Mouse (Mus musculus) cerebellum, postnatal 14 days (tissue): ENCODE data around the gene Tnfsf18.

ENCODE experiments used
- DNase-seq, 2 experiments: peaks; one replicate each; pipeline ENCODE4 v3.0.0; 2021; ENCODE audit warnings: mixed read lengths in 2 of 2

The Tnfsf18 gene

GRCm38 (mm10) chr1:161494343-161494742, at the start of gene Tnfsf18:
Tnfsf18 (plus strand) TSS chr1:161494655.
- DNase-seq: peak; percentile 82 to 83

GRCm38 (mm10) chr1:161444858-161445257, 49.6 kb upstream of the Tnfsf18 start:
- no peak for DNase-seq

- no peak for DNase-seq
These were observed 42.7 kb upstream of the Tnfsf18 start for GRCm38 (mm10) chr1:161451683-161452245.

- no peak for DNase-seq
These were observed 42.2 kb upstream of the Tnfsf18 start for GRCm38 (mm10) chr1:161452250-161452649.

GRCm38 (mm10) chr1:161463388-161464085, 30.9 kb upstream of the Tnfsf18 start:
- no peak for DNase-seq

GRCm38 (mm10) chr1:161477221-161477620, 17.2 kb upstream of the Tnfsf18 start:
- no peak for DNase-seq

- no peak for DNase-seq
These were observed 14.6 kb upstream of the Tnfsf18 start for GRCm38 (mm10) chr1:161479854-161480253.

GRCm38 (mm10) chr1:161482211-161482610, 12.2 kb upstream of the Tnfsf18 start:
- no peak for DNase-seq

- no peak for DNase-seq
These were observed 7.4 kb upstream of the Tnfsf18 start for GRCm38 (mm10) chr1:161487069-161487468.

GRCm38 (mm10) chr1:161491766-161492165, 2.7 kb upstream of the Tnfsf18 start:
- peak; percentile 5 to 57 for DNase-seq

GRCm38 (mm10) chr1:161496866-161497645, 2.6 kb downstream of the Tnfsf18 start:
- DNase-seq: no peak

- no peak for DNase-seq
These were observed 5.8 kb downstream of the Tnfsf18 start for GRCm38 (mm10) chr1:161500114-161500810.

GRCm38 (mm10) chr1:161500811-161501146, 6.3 kb downstream of the Tnfsf18 start:
- DNase-seq: no peak

- DNase-seq: no peak
These were observed 11.9 kb downstream of the Tnfsf18 start for GRCm38 (mm10) chr1:161506317-161506716.

GRCm38 (mm10) chr1:161507623-161508047, 13.2 kb downstream of the Tnfsf18 start:
- peak; percentile 57 to 68 for DNase-seq

GRCm38 (mm10) chr1:161517355-161517754, 22.9 kb downstream of the Tnfsf18 start:
- no peak for DNase-seq

GRCm38 (mm10) chr1:161520223-161520622, 25.8 kb downstream of the Tnfsf18 start:
- no peak for DNase-seq

GRCm38 (mm10) chr1:161528173-161528572, 33.7 kb downstream of the Tnfsf18 start:
- DNase-seq: no peak

- no peak for DNase-seq
These were observed 56.2 kb downstream of the Tnfsf18 start for GRCm38 (mm10) chr1:161550596-161551095.

GRCm38 (mm10) chr1:161552098-161552497, 57.6 kb downstream of the Tnfsf18 start:
- DNase-seq: no peak
